Comparison of ENCODE assay signal across 9 mouse cellular contexts in the genomic region with DNA sequence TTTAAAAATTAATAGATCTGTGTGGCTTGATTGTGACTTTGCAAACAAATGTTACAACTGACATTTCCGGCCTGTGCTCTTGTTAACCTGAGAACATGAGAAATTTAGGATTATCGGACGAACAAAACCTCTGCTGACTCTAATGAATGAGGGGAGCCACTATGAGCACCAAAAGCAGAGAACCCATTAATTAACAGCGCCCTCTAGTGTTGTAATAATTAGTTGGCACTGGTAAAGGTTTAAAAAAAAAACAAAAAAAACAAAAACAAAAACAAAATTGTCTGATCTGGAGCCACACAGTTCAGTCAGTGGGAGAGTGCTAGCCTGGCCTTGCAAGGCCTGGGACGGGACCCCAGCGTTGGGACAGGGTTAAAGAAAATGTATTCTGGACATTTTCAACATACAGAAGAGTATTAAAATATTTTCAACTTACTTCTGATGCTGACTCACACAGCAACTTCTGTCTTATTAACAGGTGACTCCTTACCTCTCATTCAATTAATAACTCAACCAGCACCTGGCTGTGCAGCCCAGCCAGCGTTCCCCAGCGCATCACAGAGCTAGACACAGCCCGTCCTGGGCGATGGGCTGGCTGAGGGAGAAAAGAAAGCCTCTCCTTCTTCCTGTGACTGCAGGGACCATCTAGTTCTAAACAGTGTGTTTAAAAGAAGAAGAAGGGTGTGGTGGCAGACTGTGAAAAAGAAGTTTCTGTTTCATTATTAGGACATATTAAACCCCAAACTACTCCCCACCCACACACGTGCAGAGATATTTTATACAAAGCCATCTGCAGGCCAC. TPM values are rescaled to one million over a fixed set of nuclear protein-coding genes. Genes with fewer than 3 reads are reported as not detected.
DNase-seq lines count a peak whose midpoint lies in the region; ATAC-seq and TF ChIP-seq lines count a peak whose summit lies in the region.
"Had no signal": no experiment of that assay in that cellular context is flagged by ENCODE, and none has a peak within 500 bp of the region (broad histone marks: within the 10 kb centered on the region; RNA-seq: fewer than 3 reads in every experiment).

No protein-coding gene starts in this region.

- H3K9ac ChIP-seq in hindbrain, embryonic 14.5 days = no peak overlapping the region
- H3K9ac ChIP-seq in hindbrain, embryonic 13.5 days = no peak overlapping the region
- H3K9ac ChIP-seq in CH12.LX (ENCODE audit: insufficient read depth, low read depth) = no peak overlapping the region
- H3K9ac ChIP-seq in forebrain, embryonic 12.5 days = no peak overlapping the region
- H3K9ac ChIP-seq: liver, embryonic 13.5 days had no signal

- no peaks in the 10 kb centered on the region; the same call in 1 of the 2 replicates for H3K79me2 ChIP-seq in CH12.LX (replicated peaks; ENCODE audit: control insufficient read depth, extremely low read depth, insufficient read depth, poor library complexity, severe bottlenecking)

- no peaks in the 10 kb centered on the region for H3K36me3 ChIP-seq in hindbrain, embryonic 14.5 days (replicated peaks; ENCODE audit: control insufficient read depth, insufficient read depth)
- no peaks in the 10 kb centered on the region for H3K36me3 ChIP-seq in hindbrain, embryonic 13.5 days
- peaks cover 0 to under 1% of the 10 kb centered on the region in 2 experiments for H3K36me3 ChIP-seq in CH12.LX (replicated peaks in 1 of 2; ENCODE audit: control insufficient read depth in 1 of 2, insufficient read depth in 1 of 2, low read length in 1 of 2)
- no peaks in the 10 kb centered on the region for H3K36me3 ChIP-seq in forebrain, embryonic 12.5 days (replicated peaks)
- H3K36me3 ChIP-seq: liver, embryonic 13.5 days had no signal

- H3K27ac ChIP-seq in hindbrain, embryonic 14.5 days = no peak overlapping the region
- no peak overlapping the region for H3K27ac ChIP-seq in hindbrain, embryonic 13.5 days
- H3K27ac ChIP-seq in CH12.LX (ENCODE audit: insufficient read depth, low read depth) = no peak overlapping the region
- no peak overlapping the region for H3K27ac ChIP-seq in forebrain, embryonic 12.5 days
- H3K27ac ChIP-seq: liver, embryonic 13.5 days had no signal

- peak; percentile 14 to 64; a peak in 2 of 4 replicates for TF ChIP-seq CTCF in CH12.LX (conservative IDR thresholded peaks at IDR 0.05 in 1 of 2, IDR thresholded peaks at IDR 0.05 in 1 of 2; ENCODE audit: low read depth in 2 of 2, low read length in 2 of 2)
- TF ChIP-seq CTCF in brain, embryonic 14.5 days (IDR thresholded peaks at IDR 0.05; ENCODE audit: borderline replicate concordance, extremely low read depth, insufficient read depth, insufficient read length) = peak; percentile 32; the same call in 1 of the 2 replicates

- H3K9me3 ChIP-seq in hindbrain, embryonic 14.5 days (ENCODE audit: control insufficient read depth, low read length) = no peaks in the 10 kb centered on the region
- H3K9me3 ChIP-seq in hindbrain, embryonic 13.5 days = no peaks in the 10 kb centered on the region
- no peaks in the 10 kb centered on the region for H3K9me3 ChIP-seq in CH12.LX (replicated peaks; ENCODE audit: low read length)
- no peaks in the 10 kb centered on the region for H3K9me3 ChIP-seq in forebrain, embryonic 12.5 days
- H3K9me3 ChIP-seq: liver, embryonic 13.5 days had no signal

- no peak overlapping the region for H3K4me3 ChIP-seq in hindbrain, embryonic 14.5 days (replicated peaks; ENCODE audit: low read length)
- no peak overlapping the region for H3K4me3 ChIP-seq in hindbrain, embryonic 13.5 days
- H3K4me3 ChIP-seq in CH12.LX (replicated peaks in 1 of 3; ENCODE audit: low read depth in 2 of 3, low read length in 2 of 3, poor library complexity in 1 of 3) = no peak overlapping the region
- no peak overlapping the region for H3K4me3 ChIP-seq in forebrain, embryonic 12.5 days (replicated peaks)
- H3K4me3 ChIP-seq: liver, embryonic 13.5 days had no signal

- DNase-seq in hindbrain, embryonic 14.5 days (ENCODE audit: low spot score) = peak; percentile 76
- peak; percentile 59 for DNase-seq in CH12.LX (ENCODE audit: extremely low read depth)
- DNase-seq in brain, embryonic 14.5 days (ENCODE audit: low read depth) = peak; percentile 69
- peak; percentile 34 for DNase-seq in lung, postnatal 25 days (ENCODE audit: low spot score)
- DNase-seq in left cerebral cortex, adult 18-20 months (ENCODE audit: low spot score in 2 of 2) = no peak
- DNase-seq in spleen, postnatal 10 days (ENCODE audit: low spot score in 2 of 2) = no peak
- DNase-seq: liver, embryonic 13.5 days had no signal

- H3K4me2 ChIP-seq in hindbrain, embryonic 14.5 days (replicated peaks) = no peak overlapping the region
- H3K4me2 ChIP-seq in hindbrain, embryonic 13.5 days = no peak overlapping the region
- no peak overlapping the region; the same call in 1 of the 2 replicates for H3K4me2 ChIP-seq in CH12.LX (ENCODE audit: insufficient read depth, low read depth, poor library complexity, severe bottlenecking)
- no peak overlapping the region for H3K4me2 ChIP-seq in forebrain, embryonic 12.5 days
- H3K4me2 ChIP-seq: liver, embryonic 13.5 days had no signal

- dilution Hi-C loops in CH12.LX (cut with MboI; ENCODE audit: extremely low pct_ligation_motif_present, extremely low pct_unique_long_range_greater_than_20kb, low sequenced_read_pairs) = no loop called here

- ATAC-seq in hindbrain, embryonic 14.5 days (ENCODE audit: low FRiP score) = no peak
- ATAC-seq in hindbrain, embryonic 13.5 days (ENCODE audit: low FRiP score) = no peak
- no peak for ATAC-seq in forebrain, embryonic 12.5 days (ENCODE audit: low FRiP score)

- peak; percentile 53 for TF ChIP-seq RAD21 in CH12.LX (IDR thresholded peaks at IDR 0.05; ENCODE audit: low read depth, low read length)

- no peak for TF ChIP-seq POLR2A in CH12.LX (IDR thresholded peaks at IDR 0.05; ENCODE audit: low read depth, low read length)
- no peak for TF ChIP-seq POLR2A in brain, embryonic 14.5 days (IDR thresholded peaks at IDR 0.05; ENCODE audit: borderline replicate concordance, extremely low read depth, insufficient read depth, insufficient read length, poor library complexity, severe bottlenecking)

- no peaks in the 10 kb centered on the region for H3K4me1 ChIP-seq in hindbrain, embryonic 14.5 days (replicated peaks; ENCODE audit: control insufficient read depth, insufficient read depth, low read length)
- peaks cover 7% of the 10 kb centered on the region; the same call in 1 of the 2 replicates for H3K4me1 ChIP-seq in hindbrain, embryonic 13.5 days (replicated peaks)
- H3K4me1 ChIP-seq in CH12.LX (ENCODE audit: control insufficient read depth in 1 of 2, insufficient read depth in 2 of 2) = peaks cover 16 to 76% of the 10 kb centered on the region in 2 experiments; a peak in 3 of 4 replicates
- no peaks in the 10 kb centered on the region for H3K4me1 ChIP-seq in forebrain, embryonic 12.5 days

- 54% methylated on average over 11 of the region's 11 CpGs for WGBS in hindbrain, embryonic 14.5 days
- 59% methylated on average over 11 of the region's 11 CpGs for WGBS in hindbrain, embryonic 13.5 days
- WGBS in forebrain, embryonic 12.5 days = 54% methylated on average over 11 of the region's 11 CpGs

- in situ Hi-C loops in CH12.LX (cut with MboI; ENCODE audit: low pct_ligation_motif_present, low pct_unique_long_range_greater_than_20kb, low sequenced_read_pairs) = loop anchor here (10.0 kb wide), 1 partner anchor 109 kb away; no protein-coding TSS in a partner anchor

- TF ChIP-seq EP300 in CH12.LX (IDR thresholded peaks at IDR 0.05; ENCODE audit: low read length) = no peak

- H3K27me3 ChIP-seq in hindbrain, embryonic 14.5 days (ENCODE audit: control insufficient read depth, insufficient read depth, low read length) = no peaks in the 10 kb centered on the region
- H3K27me3 ChIP-seq in hindbrain, embryonic 13.5 days = no peaks in the 10 kb centered on the region
- H3K27me3 ChIP-seq in CH12.LX (replicated peaks) = no peaks in the 10 kb centered on the region
- no peaks in the 10 kb centered on the region for H3K27me3 ChIP-seq in forebrain, embryonic 12.5 days
- H3K27me3 ChIP-seq: liver, embryonic 13.5 days had no signal

TF ChIP-seq in CH12.LX, 34 proteins besides CTCF, POLR2A, EP300 and RAD21:
- TF ChIP-seq BHLHE40 (IDR thresholded peaks at IDR 0.05; ENCODE audit: low read depth, low read length) = 0 out of 2 replicates have a peak, but pooled peaks have one; percentile 39
- no peak for TF ChIP-seq MAX (IDR thresholded peaks at IDR 0.05; ENCODE audit: low read length)
- no peak for TF ChIP-seq RCOR1 (conservative IDR thresholded peaks at IDR 0.05; ENCODE audit: low read depth, low read length)
- no peak for TF ChIP-seq MAFK (IDR thresholded peaks at IDR 0.05; ENCODE audit: insufficient replicate concordance, low read length)
- TF ChIP-seq CHD2 (IDR thresholded peaks at IDR 0.05; ENCODE audit: low read length) = no peak
- TF ChIP-seq ZNF384 (IDR thresholded peaks at IDR 0.05; ENCODE audit: low read depth, low read length) = peak; percentile 85
- TF ChIP-seq UBTF (IDR thresholded peaks at IDR 0.05; ENCODE audit: low read depth, low read length) = no peak
- no peak for TF ChIP-seq TCF12 (IDR thresholded peaks at IDR 0.05; ENCODE audit: low read depth, low read length)
- no peak for TF ChIP-seq USF2 (conservative IDR thresholded peaks at IDR 0.05; ENCODE audit: low read depth, low read length)
- no peak for TF ChIP-seq KAT2A (IDR thresholded peaks at IDR 0.05; ENCODE audit: insufficient replicate concordance, low read length)
- no peak for TF ChIP-seq ELF1 (IDR thresholded peaks at IDR 0.05; ENCODE audit: low read depth, low read length)
- peak; percentile 36 for TF ChIP-seq SMC3 (IDR thresholded peaks at IDR 0.05; ENCODE audit: low read depth, low read length)

RNA-seq across cellular contexts. Expression of a gene that starts 30.7 kb away (rescaled TPM):
- 44.6 and 49.8 TPM in 2 replicates for polyA plus RNA-seq in hindbrain, embryonic 14.5 days (2014; fragmentation: Nextera tagmentation; extraction: Ambion mirVana)
- polyA plus RNA-seq in hindbrain, embryonic 13.5 days (2015; fragmentation: Nextera tagmentation; extraction: Ambion mirVana) = 25.5 and 25.9 TPM in 2 replicates
- total RNA-seq in CH12.LX (2012; rRNA removed) (11.8 and 13.4 TPM in 2 replicates), CH12.LX (2014; rRNA removed) (10.6 and 11.0 TPM in 2 replicates)
- polyA plus RNA-seq in CH12.LX (2012; ENCODE audit: insufficient read length, low read depth) = 20.3 and 21.7 TPM in 2 replicates
- polyA plus RNA-seq in brain, embryonic 14.5 days (2012; rRNA removed) = 36.3 and 40.9 TPM in 2 replicates
- 100 to 1,000 TPM; 137 to 143 TPM for total RNA-seq in left cerebral cortex, adult 18-20 months (2021)
- polyA plus RNA-seq in forebrain, embryonic 12.5 days (2016; fragmentation: Nextera tagmentation; extraction: Ambion mirVana) = 14.6 and 18.5 TPM in 2 replicates

Comparison
In these comparisons a context has a peak if more than half of its experiments do, and no peak if none do; other contexts are left out.
1. DNase-seq: peak in hindbrain, embryonic 14.5 days (single experiment), CH12.LX (single experiment), brain, embryonic 14.5 days (single experiment) and lung, postnatal 25 days (single experiment); none in left cerebral cortex, adult 18-20 months (0 of 2) and spleen, postnatal 10 days (0 of 2).